Mouse (Mus musculus) midbrain, embryonic 13.5 days (tissue): ENCODE results near the gene Mief1. TPM values are rescaled to one million over a fixed set of nuclear protein-coding genes. Genes with fewer than 3 reads are reported as not detected.

Experiments used
- ATAC-seq: fragments of 200-750 bp; cut with Nextera tagmentation; 2 replicates; pipeline ENCODE4 v1.8.0; 2017; ENCODE audit warnings: mild to moderate bottlenecking, moderate TSS enrichment, moderate library complexity
- H3K27ac ChIP-seq: fragments of 300-500 bp; sonication (generic); 2 replicates; pipeline ENCODE4 v1.5.1; 2015; ENCODE audit warnings: inconsistent platforms, mild to moderate bottlenecking, moderate library complexity
- H3K27me3 ChIP-seq: fragments of 300-500 bp; sonication (generic); 2 replicates; pipeline ENCODE4 v1.6.1; 2015; ENCODE audit warnings: mild to moderate bottlenecking, inconsistent platforms
- H3K36me3 ChIP-seq: fragments of 300-500 bp; sonication (generic); 2 replicates; pipeline ENCODE4 v1.6.1; 2015; ENCODE audit warnings: mild to moderate bottlenecking, inconsistent platforms
- H3K4me1 ChIP-seq: fragments of 300-500 bp; sonication (generic); replicated peaks from 2 replicates; pipeline ENCODE4 v1.6.1; 2015; ENCODE audit warnings: inconsistent platforms
- H3K4me2 ChIP-seq: fragments of 300-500 bp; sonication (generic); replicated peaks from 2 replicates; pipeline ENCODE4 v1.6.1; 2015; ENCODE audit warnings: moderate library complexity, mild to moderate bottlenecking, inconsistent platforms
- H3K4me3 ChIP-seq: fragments of 300-500 bp; sonication (generic); replicated peaks from 2 replicates; pipeline ENCODE4 v1.5.1; 2015; ENCODE audit warnings: mild to moderate bottlenecking, inconsistent platforms
- H3K9ac ChIP-seq: fragments of 300-500 bp; sonication (generic); replicated peaks from 2 replicates; pipeline ENCODE4 v1.6.1; 2015; ENCODE audit warnings: mild to moderate bottlenecking, inconsistent platforms
- H3K9me3 ChIP-seq: fragments of 300-500 bp; sonication (generic); 2 replicates; pipeline ENCODE4 v1.6.1; 2016; ENCODE audit warnings: mild to moderate bottlenecking, inconsistent platforms
- WGBS: fragments of 180-500 bp; shearing (Covaris S2); methylation state at CpG from one replicate; pipeline ENCODE4 v1.1.7; 2015; 5-methylcytosine and 5-hydroxymethylcytosine counted together
- polyA plus RNA-seq: library from polyadenylated mRNA; unstranded; fragments of >200 nt; fragmentation: Nextera tagmentation; extraction: Ambion mirVana; gene quantifications from 2 replicates; pipeline ENCODE4 v1.2.1, GENCODE M21; 2015

The Mief1 gene
- polyA plus RNA-seq, 1 experiment from 2014 or later, result 43.8 TPM

GRCm38 (mm10) chr15:80233053-80233452 lies 765 bp upstream of the Mief1 start:
- peak overlapping the region; percentile 89 for H3K27ac ChIP-seq
- H3K4me2 ChIP-seq, result peak overlapping the region; percentile 78
- WGBS, result 64% methylated on average over 4 of the region's 4 CpGs
- H3K36me3 ChIP-seq, result peaks cover 24% of the 10 kb centered on the region
- H3K4me1 ChIP-seq, result peaks cover 23% of the 10 kb centered on the region
- H3K9me3 ChIP-seq, result no peaks in the 10 kb centered on the region
- H3K27me3 ChIP-seq, result no peaks in the 10 kb centered on the region
- H3K9ac ChIP-seq, result no peak overlapping the region
- H3K4me3 ChIP-seq, result peak overlapping the region; percentile 92
- ATAC-seq, result peak; percentile 25

- Histone ChIP-seq H3K4me2 (peak within 1 kb of the TSS; percentile 78), H3K27ac (no peak within 1 kb of the TSS), H3K9ac (peak within 1 kb of the TSS; percentile 92), H3K4me3 (peak within 1 kb of the TSS; percentile 92), H3K4me1 (peaks cover 19% of the 10 kb centered on the region), H3K27me3 (no peaks in the 10 kb centered on the region), H3K36me3 (peaks cover 43% of the 10 kb centered on the region), H3K9me3 (no peaks in the 10 kb centered on the region)
- WGBS, result 96% methylated on average over 9 of the region's 9 CpGs
- no peak for ATAC-seq
Observed at GRCm38 (mm10) chr15:80235535-80235934, 1.7 kb downstream of the Mief1 start, which contains the start of gene AC140267.1. Gene AC140267.1 (plus strand): TSS chr15:80235835.

DNA sequence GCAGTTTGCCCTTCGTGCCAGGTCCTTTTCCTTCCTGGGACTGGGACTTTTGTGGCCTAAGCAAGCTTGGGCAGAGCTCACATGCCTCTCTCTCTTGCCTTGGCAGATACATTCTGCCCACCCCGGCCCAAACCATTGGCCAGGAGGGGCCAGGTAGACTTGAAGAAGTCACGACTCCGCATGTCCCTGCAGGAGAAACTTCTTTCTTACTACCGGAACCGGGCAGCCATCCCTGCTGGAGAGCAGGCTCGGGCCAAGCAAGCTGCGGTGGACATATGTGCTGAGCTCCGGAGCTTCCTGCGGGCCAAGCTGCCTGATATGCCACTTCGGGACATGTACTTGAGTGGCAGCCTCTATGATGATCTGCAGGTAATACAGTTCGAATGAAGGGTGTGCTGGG lies 14.3 kb downstream of the Mief1 start:
- ATAC-seq, result no peak
- Histone ChIP-seq H3K9ac (no peak overlapping the region), H3K4me3 (no peak overlapping the region), H3K4me2 (no peak overlapping the region), H3K27me3 (no peaks in the 10 kb centered on the region), H3K27ac (no peak overlapping the region), H3K36me3 (peaks cover 77% of the 10 kb centered on the region), H3K9me3 (no peaks in the 10 kb centered on the region), H3K4me1 (no peaks in the 10 kb centered on the region)
- WGBS, result 95% methylated on average over 12 of the region's 12 CpGs

DNA sequence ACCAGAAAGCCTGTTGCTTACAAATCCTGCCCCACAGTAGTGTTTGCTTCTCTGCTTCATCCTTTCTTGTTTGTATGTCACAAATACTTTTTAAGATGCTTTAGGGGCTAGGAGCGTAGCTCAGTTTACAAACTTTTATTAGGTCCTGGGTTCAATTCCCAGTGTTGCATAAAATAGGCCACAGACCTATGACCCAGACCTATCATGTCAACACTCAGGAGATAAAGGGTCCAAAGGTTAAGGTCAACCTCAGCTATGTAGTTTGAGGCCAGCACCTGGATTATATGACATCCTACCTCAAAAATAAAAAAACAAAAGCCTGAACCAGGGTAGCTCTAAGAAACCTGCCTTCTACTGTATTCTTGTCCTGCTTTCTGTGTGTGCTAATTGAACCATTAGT lies 14.8 kb downstream of the Mief1 start:
- H3K4me3 ChIP-seq, result no peak overlapping the region
- ATAC-seq, result no peak
- H3K36me3 ChIP-seq, result peaks cover 73% of the 10 kb centered on the region
- peaks cover under 1% of the 10 kb centered on the region for H3K4me1 ChIP-seq
- WGBS, result 96% methylated on average over 1 of the region's 1 CpGs
- H3K9me3 ChIP-seq, result no peaks in the 10 kb centered on the region
- no peak overlapping the region for H3K9ac ChIP-seq
- H3K4me2 ChIP-seq, result no peak overlapping the region
- H3K27ac ChIP-seq, result no peak overlapping the region
- no peaks in the 10 kb centered on the region for H3K27me3 ChIP-seq

DNA sequence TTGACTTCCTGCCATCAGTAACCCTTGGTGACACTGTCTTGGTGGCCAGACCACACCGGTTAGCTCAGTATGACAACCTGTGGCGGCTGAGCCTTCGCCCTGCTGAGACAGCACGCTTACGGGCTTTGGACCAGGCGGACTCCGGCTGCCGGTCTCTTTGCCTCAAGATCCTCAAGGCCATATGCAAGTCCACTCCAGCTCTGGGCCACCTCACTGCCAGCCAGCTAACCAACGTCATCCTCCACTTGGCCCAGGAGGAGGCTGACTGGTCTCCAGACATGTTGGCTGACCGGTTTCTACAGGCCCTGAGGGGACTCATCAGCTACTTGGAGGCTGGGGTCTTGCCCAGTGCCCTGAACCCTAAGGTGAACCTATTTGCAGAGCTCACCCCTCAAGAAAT lies 15.9 kb downstream of the Mief1 start:
- Histone ChIP-seq H3K4me3 (no peak overlapping the region), H3K27ac (no peak overlapping the region), H3K36me3 (peaks cover 66% of the 10 kb centered on the region), H3K27me3 (no peaks in the 10 kb centered on the region), H3K9me3 (no peaks in the 10 kb centered on the region), H3K4me1 (peaks cover 10% of the 10 kb centered on the region), H3K9ac (no peak overlapping the region), H3K4me2 (no peak overlapping the region)
- no peak for ATAC-seq
- WGBS, result 94% methylated on average over 10 of the region's 10 CpGs

GRCm38 (mm10) chr15:80250586-80250985 lies 16.8 kb downstream of the Mief1 start:
- ATAC-seq, result no peak
- Histone ChIP-seq H3K4me1 (peaks cover 10% of the 10 kb centered on the region), H3K9me3 (no peaks in the 10 kb centered on the region), H3K27me3 (no peaks in the 10 kb centered on the region), H3K36me3 (peaks cover 60% of the 10 kb centered on the region), H3K4me3 (no peak overlapping the region), H3K4me2 (no peak overlapping the region), H3K27ac (no peak overlapping the region), H3K9ac (no peak overlapping the region)
- 93% methylated on average over 6 of the region's 6 CpGs for WGBS

- 0 out of 2 replicates have a peak overlapping the region, but pooled peaks have one; percentile 7 for H3K4me2 ChIP-seq
- H3K9me3 ChIP-seq, result no peaks in the 10 kb centered on the region
- no peaks in the 10 kb centered on the region for H3K27me3 ChIP-seq
- peaks cover 33% of the 10 kb centered on the region for H3K4me1 ChIP-seq
- ATAC-seq, result no peak
- H3K27ac ChIP-seq, result peak overlapping the region; percentile 98; the same call in 1 of the 2 replicates
- H3K4me3 ChIP-seq, result no peak overlapping the region
- 56% methylated on average over 2 of the region's 2 CpGs for WGBS
- H3K9ac ChIP-seq, result 0 out of 2 replicates have a peak overlapping the region, but pooled peaks have one; percentile 77
- H3K36me3 ChIP-seq, result peaks cover 56% of the 10 kb centered on the region
Observed at GRCm38 (mm10) chr15:80253530-80253929, 19.7 kb downstream of the Mief1 start.

DNA sequence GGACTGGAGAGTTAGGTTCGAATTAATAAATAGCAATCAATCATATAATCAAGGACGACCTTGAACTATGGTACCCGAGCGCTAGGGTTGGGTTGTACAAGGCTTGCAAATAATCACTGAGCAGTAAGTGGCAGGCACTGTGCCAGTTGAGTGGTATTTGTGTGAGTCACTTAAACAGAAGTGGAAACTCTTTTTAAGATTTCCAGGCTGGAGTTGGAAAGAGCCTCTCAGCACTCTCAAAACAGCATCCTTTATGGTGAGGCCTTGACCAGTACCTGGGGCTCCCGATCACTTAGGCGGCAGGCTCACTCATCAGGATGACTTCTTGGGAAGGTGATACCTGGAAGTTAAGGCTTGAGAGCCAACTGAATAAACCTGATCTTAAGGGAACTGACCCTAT lies 20.4 kb downstream of the Mief1 start:
- peak overlapping the region; percentile 98 for H3K4me2 ChIP-seq
- H3K9ac ChIP-seq, result peak overlapping the region; percentile 77
- peaks cover 56% of the 10 kb centered on the region for H3K36me3 ChIP-seq
- H3K4me3 ChIP-seq, result peak overlapping the region; percentile 100
- H3K9me3 ChIP-seq, result no peaks in the 10 kb centered on the region
- peak overlapping the region; percentile 98 for H3K27ac ChIP-seq
- WGBS, result 61% methylated on average over 6 of the region's 6 CpGs
- no peaks in the 10 kb centered on the region for H3K27me3 ChIP-seq
- no peak for ATAC-seq
- peaks cover 36% of the 10 kb centered on the region for H3K4me1 ChIP-seq

GRCm38 (mm10) chr15:80254847-80255645 lies 21.2 kb downstream of the Mief1 start, which contains the start of gene Atf4:
Gene Atf4 (plus strand): TSS chr15:80255184.
- ATAC-seq, result peak; percentile 98
- Histone ChIP-seq H3K4me3 (peak within 1 kb of the TSS; percentile 100), H3K9me3 (no peaks in the 10 kb centered on the region), H3K9ac (peak within 1 kb of the TSS; percentile 100), H3K36me3 (peaks cover 55% of the 10 kb centered on the region), H3K4me1 (peaks cover 36% of the 10 kb centered on the region), H3K4me2 (peak within 1 kb of the TSS; percentile 98), H3K27me3 (no peaks in the 10 kb centered on the region), H3K27ac (peak within 1 kb of the TSS; percentile 98)
- under 1% methylated on average over 62 of the region's 62 CpGs for WGBS

GRCm38 (mm10) chr15:80255646-80256121 lies 21.9 kb downstream of the Mief1 start:
- Histone ChIP-seq H3K4me1 (peaks cover 36% of the 10 kb centered on the region), H3K27ac (peak overlapping the region; percentile 98), H3K4me2 (peak overlapping the region; percentile 98), H3K4me3 (peak overlapping the region; percentile 100), H3K9ac (peak overlapping the region; percentile 100), H3K9me3 (no peaks in the 10 kb centered on the region), H3K27me3 (no peaks in the 10 kb centered on the region), H3K36me3 (peaks cover 52% of the 10 kb centered on the region)
- WGBS, result under 1% methylated on average over 51 of the region's 51 CpGs
- ATAC-seq, result peak; percentile 19

- Histone ChIP-seq H3K27me3 (no peaks in the 10 kb centered on the region), H3K4me2 (peak overlapping the region; percentile 98), H3K36me3 (peaks cover 50% of the 10 kb centered on the region), H3K4me1 (peaks cover 36% of the 10 kb centered on the region), H3K9ac (peak overlapping the region; percentile 100), H3K4me3 (peak overlapping the region; percentile 100), H3K9me3 (no peaks in the 10 kb centered on the region), H3K27ac (peak overlapping the region; percentile 98)
- 9% methylated on average over 16 of the region's 16 CpGs for WGBS
- ATAC-seq, result no peak
Observed at GRCm38 (mm10) chr15:80256242-80256641, 22.4 kb downstream of the Mief1 start.
